Mouse (Mus musculus) cortical plate, adult 2 months (tissue): Measurements from ENCODE around the gene Nemp1. TPM values are rescaled to one million over a fixed set of nuclear protein-coding genes. Genes with fewer than 3 reads are reported as not detected.

Experiments
- H3K27ac ChIP-seq: fragments of 200-500 bp; 2 replicates; pipeline ENCODE4 v1.5.1; 2012; ENCODE audit warnings: low read length, control low read depth, inconsistent platforms; ENCODE audit not compliant: insufficient read depth
- H3K4me1 ChIP-seq: fragments of 200-500 bp; 2 replicates; pipeline ENCODE4 v1.6.1; 2011; ENCODE audit warnings: low read length; ENCODE audit not compliant: control insufficient read depth, insufficient read depth
- H3K4me3 ChIP-seq: fragments of 200-500 bp; 2 replicates; pipeline ENCODE4 v1.5.1; 2011; ENCODE audit warnings: mild to moderate bottlenecking, low read length, control low read depth; ENCODE audit not compliant: insufficient read depth
- CTCF ChIP-seq: fragments of 200-500 bp; IDR thresholded peaks from 2 replicates; pipeline ENCODE4 v1.5.1; 2011; ENCODE audit warnings: mild to moderate bottlenecking, control low read depth, low read length; ENCODE audit not compliant: insufficient read depth; ENCODE audit errors: extremely low read depth
- POLR2A ChIP-seq: fragments of 200-500 bp; IDR thresholded peaks from 2 replicates; pipeline ENCODE4 v1.6.1; 2011; ENCODE audit warnings: mild to moderate bottlenecking, low read length, control low read depth; ENCODE audit not compliant: insufficient read depth; ENCODE audit errors: extremely low read depth
- polyA plus RNA-seq: library from polyadenylated mRNA; depleted of rRNA; stranded (reverse); fragments of >200 nt; gene quantifications from 2 replicates; pipeline ENCODE4 v1.2.3, GENCODE M21; 2012

The Nemp1 gene
- polyA plus RNA-seq, 1 experiment = 3.8 TPM

DNA sequence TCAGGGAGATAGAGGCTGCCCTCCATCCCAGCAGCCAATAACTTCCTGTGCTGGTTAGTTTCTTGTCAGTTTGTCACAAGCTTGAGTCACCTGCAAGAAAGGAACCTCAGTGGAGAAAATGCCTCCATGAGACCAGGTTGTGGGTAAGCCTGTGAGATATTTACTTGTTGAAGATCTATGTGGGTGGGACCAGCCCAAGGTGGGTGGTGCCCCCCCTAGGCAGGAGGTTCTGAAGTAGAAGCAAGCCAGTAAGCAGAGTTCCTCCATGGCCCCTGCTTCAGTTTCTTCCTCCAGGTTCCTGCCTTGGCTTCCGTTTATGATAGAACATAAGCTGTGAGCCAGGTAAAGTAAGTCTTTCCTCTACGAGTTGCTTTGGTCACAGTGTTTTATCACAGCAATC lies 69.6 kb downstream of the Nemp1 start:
- no peak for TF ChIP-seq POLR2A
- TF ChIP-seq CTCF = no peak
- Histone ChIP-seq H3K4me3 (no peak overlapping the region), H3K4me1 (no peaks in the 10 kb centered on the region), H3K27ac (no peak overlapping the region)

DNA sequence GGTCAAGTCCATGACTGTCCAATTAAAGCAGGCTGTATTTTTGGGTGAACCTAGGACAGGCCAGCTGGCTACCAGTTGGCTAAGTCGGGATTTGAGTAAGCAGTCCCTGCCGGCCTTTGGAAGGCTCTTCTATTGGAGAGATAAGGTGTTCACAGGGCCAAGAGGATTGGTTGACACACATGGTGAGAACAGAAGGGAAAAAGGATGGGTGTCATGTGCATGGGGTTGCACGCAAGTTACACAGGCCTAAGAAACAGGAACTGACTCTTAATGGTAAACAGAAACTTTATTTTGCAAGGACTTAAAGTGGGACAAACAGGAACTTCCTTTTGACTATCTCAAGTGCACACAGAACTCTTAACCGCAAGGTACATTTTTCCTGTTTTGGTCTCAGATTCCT lies 70.2 kb downstream of the Nemp1 start:
- no peak overlapping the region for H3K27ac ChIP-seq
- H3K4me1 ChIP-seq = no peaks in the 10 kb centered on the region
- H3K4me3 ChIP-seq = no peak overlapping the region
- TF ChIP-seq POLR2A = no peak
- no peak for TF ChIP-seq CTCF

DNA sequence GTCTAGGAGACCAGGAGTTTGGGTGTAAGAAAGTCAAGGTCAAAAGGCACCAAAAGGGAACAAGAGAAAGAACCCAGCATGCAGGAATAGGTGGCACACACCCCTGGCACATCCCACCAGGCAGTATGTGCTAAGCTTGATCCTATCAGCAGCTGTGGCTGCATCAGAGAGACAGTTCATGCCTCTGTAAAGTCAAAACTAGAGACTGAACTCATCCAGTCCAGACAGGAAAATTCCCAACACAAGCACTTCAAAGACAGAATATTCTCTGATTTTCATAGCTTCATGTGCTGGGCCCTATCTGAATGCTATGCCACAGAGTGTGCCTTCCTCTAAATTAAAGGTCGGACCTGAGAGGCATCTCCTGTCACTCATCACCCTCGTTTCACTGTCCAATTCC lies 70.9 kb downstream of the Nemp1 start:
- Histone ChIP-seq H3K27ac (no peak overlapping the region), H3K4me1 (no peaks in the 10 kb centered on the region), H3K4me3 (no peak overlapping the region)
- no peak for TF ChIP-seq POLR2A
- TF ChIP-seq CTCF = no peak

DNA sequence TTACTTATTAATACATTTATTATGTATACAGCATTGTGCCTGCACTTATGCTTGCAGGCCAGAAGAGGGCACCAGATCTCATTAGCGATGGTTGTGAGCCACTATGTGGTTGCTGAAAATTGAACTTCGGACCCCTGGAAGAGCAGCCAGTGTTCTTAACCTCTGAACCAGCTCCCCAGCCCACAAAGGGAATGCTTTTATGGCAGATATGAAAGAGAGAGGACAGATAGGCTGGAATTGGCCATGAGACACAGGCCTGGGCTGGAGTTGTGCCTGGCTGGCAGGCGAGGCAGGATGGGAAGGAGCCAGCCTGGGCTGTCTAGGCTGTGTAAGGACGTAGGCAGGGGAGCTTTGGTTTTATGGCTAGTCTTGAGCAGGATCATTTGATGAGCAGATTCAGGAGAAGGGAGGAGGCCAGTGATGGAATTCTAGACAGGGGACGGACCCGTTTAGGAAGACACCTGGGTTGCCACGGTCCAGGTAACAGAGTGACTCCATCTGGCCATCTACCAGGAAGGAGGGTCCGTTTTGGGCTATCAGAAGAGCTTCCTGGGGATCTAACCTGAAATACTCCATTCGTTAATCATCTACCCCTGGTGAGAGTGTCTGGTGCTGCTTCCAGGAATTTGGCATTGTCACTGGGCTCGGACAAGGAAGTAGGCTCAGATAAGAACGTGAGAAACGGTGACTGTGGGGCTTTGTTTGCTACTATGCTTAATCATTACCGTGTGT lies 71.6 kb downstream of the Nemp1 start:
- H3K4me1 ChIP-seq = no peaks in the 10 kb centered on the region
- TF ChIP-seq CTCF (peak; percentile 44; the same call in 1 of the 2 replicates), POLR2A (no peak)
- H3K27ac ChIP-seq = no peak overlapping the region
- H3K4me3 ChIP-seq = no peak overlapping the region; the same call in 1 of the 2 replicates

DNA sequence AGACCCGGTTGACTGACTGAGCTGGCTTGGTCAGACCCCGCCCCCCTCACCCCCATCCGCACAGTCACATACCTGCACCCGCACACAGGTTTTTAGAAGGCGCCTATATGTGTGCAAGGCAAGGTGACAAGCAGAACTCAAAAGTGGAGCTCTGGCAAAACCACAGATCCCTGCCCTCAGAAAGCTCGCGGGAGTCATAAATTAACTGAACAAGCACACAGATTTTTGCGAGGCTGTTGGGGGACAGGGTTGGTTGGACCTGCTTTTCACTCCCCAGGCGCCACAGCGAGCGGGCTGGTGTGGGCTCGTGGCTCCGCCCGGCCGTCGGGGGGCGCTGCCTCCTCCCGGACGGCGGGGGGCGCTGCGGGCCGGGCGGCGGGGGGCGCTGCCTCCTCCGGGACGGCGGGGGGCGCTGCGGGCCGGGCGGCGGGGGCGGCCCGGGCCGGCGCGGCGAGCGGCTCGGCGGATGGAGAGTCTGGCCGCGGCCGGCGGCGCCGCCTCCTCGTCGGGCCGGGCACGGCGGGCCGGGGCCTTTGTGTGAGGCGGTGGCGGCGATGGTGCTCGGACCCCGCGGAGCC lies 72.5 kb downstream of the Nemp1 start, which contains the start of gene Zbtb39:
TSS of gene Zbtb39 (plus strand) at position 456 of the 578 bp plus-strand sequence.
- TF ChIP-seq CTCF (0 out of 2 replicates have a peak, but pooled peaks have one; percentile 18), POLR2A (no peak)

DNA sequence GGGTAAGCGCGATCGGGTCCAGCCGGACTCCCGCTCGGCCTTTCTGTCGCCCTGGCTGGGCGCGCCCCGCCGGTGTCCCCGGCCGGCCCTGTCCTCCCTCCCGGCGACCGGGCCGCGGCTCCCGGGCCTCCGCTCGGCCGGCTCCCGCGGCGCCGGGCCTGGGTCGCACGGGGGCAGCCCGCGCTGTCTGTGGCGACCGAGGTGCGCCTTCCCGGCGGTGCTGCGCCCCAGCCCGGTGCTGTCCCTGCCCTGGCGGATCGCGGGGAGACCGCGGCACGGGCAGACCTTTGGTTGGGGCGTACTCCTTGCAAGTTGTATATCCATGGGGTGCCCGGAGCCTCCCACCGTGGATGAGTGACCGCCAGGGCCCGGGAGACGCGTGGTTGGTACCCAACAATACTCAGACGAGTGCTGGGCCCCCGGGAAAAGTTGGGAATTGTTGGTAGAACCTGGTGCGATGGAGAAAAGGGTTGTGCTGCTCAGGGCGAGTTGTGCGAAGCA lies 73.0 kb downstream of the Nemp1 start:
- H3K4me1 ChIP-seq = no peaks in the 10 kb centered on the region
- H3K27ac ChIP-seq = no peak overlapping the region
- TF ChIP-seq CTCF (no peak), POLR2A (no peak)
- H3K4me3 ChIP-seq = peak overlapping the region; percentile 74

More for the DNA sequence above, 72.5 kb downstream of the Nemp1 start, which contains the start of gene Zbtb39:
- Histone ChIP-seq H3K4me3 (peak within 1 kb of the TSS; percentile 74), H3K27ac (no peak within 1 kb of the TSS), H3K4me1 (no peaks in the 10 kb centered on the region)

DNA sequence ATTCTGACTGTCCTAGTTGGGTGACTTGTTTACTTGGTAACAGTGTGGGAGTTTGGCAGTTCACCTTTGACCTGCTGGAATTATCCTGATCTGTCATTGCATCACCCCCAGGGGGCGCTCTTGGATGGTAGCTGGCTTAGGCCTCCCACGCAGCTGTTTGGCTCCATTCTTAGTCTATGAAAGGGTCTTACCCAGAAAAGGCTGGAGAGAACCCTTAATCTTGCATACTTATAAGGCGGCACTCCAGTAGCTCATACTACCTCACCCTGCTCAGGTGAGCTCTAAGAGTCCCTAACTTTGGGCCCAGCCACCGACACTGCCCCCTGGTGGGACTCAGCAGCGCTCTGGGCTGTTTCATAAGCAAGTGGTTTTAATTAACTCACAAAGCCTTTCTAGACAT lies 78.0 kb downstream of the Nemp1 start:
- no peak overlapping the region for H3K4me3 ChIP-seq
- H3K27ac ChIP-seq = no peak overlapping the region
- TF ChIP-seq CTCF (peak; percentile 37), POLR2A (no peak)
- H3K4me1 ChIP-seq = no peaks in the 10 kb centered on the region

DNA sequence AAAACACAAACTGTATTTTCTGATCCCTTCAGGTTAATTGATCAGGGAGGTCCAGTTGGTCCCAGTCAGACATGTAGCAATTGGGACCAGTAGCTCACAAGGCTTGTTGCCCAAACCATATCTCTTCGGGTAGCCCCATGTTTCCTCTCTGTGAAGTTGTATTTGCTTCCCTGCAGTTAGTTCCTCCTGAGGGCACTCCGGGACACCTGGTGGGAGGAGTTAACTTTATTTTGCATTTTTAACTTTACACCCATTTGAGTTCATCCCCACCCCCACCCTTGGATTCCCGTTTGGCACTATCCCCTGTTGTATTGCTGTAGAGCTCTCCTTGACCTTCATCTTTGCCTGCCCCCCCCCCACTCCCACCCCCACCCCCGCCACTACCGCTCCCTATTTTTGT lies 79.2 kb downstream of the Nemp1 start:
- Histone ChIP-seq H3K4me3 (no peak overlapping the region), H3K27ac (no peak overlapping the region), H3K4me1 (peaks cover 2% of the 10 kb centered on the region; the same call in 1 of the 2 replicates)
- no peak for TF ChIP-seq CTCF
- TF ChIP-seq POLR2A = no peak

DNA sequence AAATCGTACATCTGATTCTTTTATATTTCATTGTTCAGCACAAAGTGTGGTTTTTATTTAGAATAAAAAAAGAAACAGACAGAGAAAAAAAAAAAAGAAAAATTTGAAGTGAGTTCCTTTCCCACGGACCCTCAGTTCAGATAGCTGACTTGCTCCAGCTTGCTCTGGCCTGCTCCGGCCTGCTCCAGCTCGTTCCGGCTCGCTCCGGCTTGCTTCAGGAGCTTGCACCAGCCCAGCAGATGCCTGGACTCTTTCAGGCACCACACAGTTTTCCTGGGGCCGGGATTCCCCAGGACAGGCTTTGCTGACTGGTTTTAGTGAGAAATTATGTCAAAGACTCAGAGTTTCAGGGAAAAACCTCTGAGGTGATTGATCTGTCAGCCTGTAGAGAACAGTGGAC lies 80.6 kb downstream of the Nemp1 start:
- Histone ChIP-seq H3K27ac (no peak overlapping the region), H3K4me3 (no peak overlapping the region), H3K4me1 (peaks cover 2% of the 10 kb centered on the region; the same call in 1 of the 2 replicates)
- TF ChIP-seq CTCF = no peak
- no peak for TF ChIP-seq POLR2A
